Mouse (Mus musculus): Measurements from ENCODE around the gene Mei1.
"Not testable (repeated sequence)": the region's sequence is repeated elsewhere in the genome, so short reads cannot be mapped to it uniquely, and the experiment has no call there.

Mei1 gene

GRCm38 (mm10) chr15:82073490-82073889 lies 3.7 kb downstream of the Mei1 start:
- in situ Hi-C loops (cut with MboI; ENCODE audit: unreplicated experiment in 2 of 2): loop anchor here in 1 of 2 experiments (25.0 kb wide), 1 partner anchor 1989 kb away; the partner anchor contains the start of gene Efcab6

- in situ Hi-C loops (cut with MboI; ENCODE audit: unreplicated experiment in 2 of 2): loop anchor here in 1 of 2 experiments (25.0 kb wide), 1 partner anchor 1657 kb away; the partner anchor contains the start of gene Scube1
Observed at GRCm38 (mm10) chr15:82079883-82080282, 10.1 kb downstream of the Mei1 start.

- in situ Hi-C loops (cut with MboI; ENCODE audit: unreplicated experiment in 2 of 2): loop anchor here in 1 of 2 experiments (25.0 kb wide), 1 partner anchor 1656 kb away; the partner anchor contains the start of gene Scube1
Observed at GRCm38 (mm10) chr15:82081161-82081560, 11.4 kb downstream of the Mei1 start.

DNA sequence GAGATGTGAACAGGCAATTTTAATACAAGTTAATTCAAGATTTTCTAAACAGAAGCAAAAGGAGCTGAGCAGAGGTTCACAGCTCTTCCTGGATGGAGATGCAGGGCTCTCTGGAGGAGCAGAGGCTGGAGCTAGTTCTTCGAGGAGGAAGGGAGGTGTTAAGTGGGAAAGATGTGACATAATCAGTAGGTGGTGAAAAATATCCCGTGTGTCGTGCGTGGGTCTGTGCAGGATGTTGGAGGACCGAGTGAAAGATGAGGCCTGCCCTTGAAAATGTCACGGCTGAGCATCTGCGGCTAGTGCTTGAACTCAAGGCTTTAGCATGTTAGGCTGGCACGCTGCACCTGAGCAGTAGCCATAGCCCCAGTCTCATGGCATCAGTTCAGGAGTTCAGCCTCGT lies 15.8 kb downstream of the Mei1 start:
- in situ Hi-C loops (cut with MboI; ENCODE audit: unreplicated experiment in 2 of 2): loop anchor here in 1 of 2 experiments (25.0 kb wide), 1 partner anchor 1652 kb away; the partner anchor contains the start of gene Scube1

DNA sequence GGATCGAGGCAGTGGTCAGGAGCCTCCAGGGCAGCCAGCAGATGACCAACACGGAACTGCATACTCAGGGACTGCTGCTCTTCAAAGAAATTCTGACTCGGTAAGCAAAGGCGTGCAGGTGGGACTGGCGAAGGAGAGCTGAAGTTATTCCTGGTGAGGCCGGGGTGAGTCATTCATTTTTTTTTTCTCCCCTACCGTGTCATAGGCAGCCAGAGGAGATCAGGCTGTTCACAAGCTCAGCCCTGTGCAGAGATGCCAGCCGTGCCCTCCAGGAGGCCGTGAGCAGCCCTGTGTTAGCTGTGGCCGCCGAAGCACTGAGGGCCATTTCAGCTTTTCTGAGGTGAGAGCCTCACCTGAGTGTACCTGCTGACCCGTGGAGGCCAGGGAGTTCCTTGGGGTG lies 16.3 kb downstream of the Mei1 start:
- in situ Hi-C loops (cut with MboI; ENCODE audit: unreplicated experiment in 2 of 2): loop anchor here in 1 of 2 experiments (25.0 kb wide), 1 partner anchor 1651 kb away; the partner anchor contains the start of gene Scube1

- in situ Hi-C loops (cut with MboI; ENCODE audit: unreplicated experiment in 2 of 2): loop anchor here in 1 of 2 experiments (25.0 kb wide), 1 partner anchor 1650 kb away; the partner anchor contains the start of gene Scube1
Observed at GRCm38 (mm10) chr15:82087266-82087665, 17.5 kb downstream of the Mei1 start.

- in situ Hi-C loops (cut with MboI; ENCODE audit: unreplicated experiment in 2 of 2): loop anchor here in 1 of 2 experiments (25.0 kb wide), 1 partner anchor 1646 kb away; the partner anchor contains the start of gene Scube1
Observed at GRCm38 (mm10) chr15:82091061-82091460, 21.3 kb downstream of the Mei1 start.

DNA sequence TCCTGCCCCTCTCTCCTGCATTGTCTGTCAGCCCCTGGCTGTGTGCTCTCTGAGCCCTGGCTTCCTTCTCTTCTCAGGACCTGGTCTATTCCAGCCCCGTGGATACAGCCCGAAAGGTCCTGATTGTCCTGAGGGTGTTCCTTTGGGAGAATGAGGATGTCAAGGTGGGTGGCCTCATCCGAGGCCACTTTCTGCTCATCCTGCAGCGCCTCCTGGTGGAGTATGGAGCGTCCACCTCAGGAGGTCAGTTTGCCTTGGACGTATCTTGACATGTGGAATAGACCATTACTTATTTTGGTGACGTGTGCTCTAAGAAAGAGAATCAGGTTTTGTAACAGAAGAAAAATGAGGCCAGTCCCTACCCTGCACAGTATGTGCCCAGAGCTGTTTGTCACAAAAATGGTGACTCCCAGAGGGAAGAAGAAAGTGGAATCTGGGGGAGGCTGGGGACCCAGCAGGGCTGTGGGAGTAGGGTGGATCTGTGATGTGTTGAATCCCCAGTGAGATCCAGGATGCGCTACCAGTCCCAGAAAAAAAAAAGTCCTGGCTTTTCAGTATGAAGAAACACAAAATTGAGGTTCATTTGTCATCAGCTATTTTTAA lies 37.3 kb downstream of the Mei1 start:
- in situ Hi-C loops (cut with MboI; ENCODE audit: unreplicated experiment in 2 of 2): loop anchor here (5.0 to 10.0 kb wide), 2 partner anchors 155 to 652 kb away; no protein-coding TSS in a partner anchor

GRCm38 (mm10) chr15:82120544-82120943 lies 50.7 kb downstream of the Mei1 start:
- in situ Hi-C loops (cut with MboI; ENCODE audit: unreplicated experiment in 2 of 2): no loop called here

GRCm38 (mm10) chr15:82126690-82127089 lies 56.9 kb downstream of the Mei1 start:
- in situ Hi-C loops (cut with MboI; ENCODE audit: unreplicated experiment in 2 of 2): not testable (repeated sequence)

- in situ Hi-C loops (cut with MboI; ENCODE audit: unreplicated experiment in 2 of 2): no loop called here
Observed at GRCm38 (mm10) chr15:82127426-82128374, 57.9 kb downstream of the Mei1 start, which contains the start of gene Ccdc134. Gene Ccdc134 (plus strand): TSS chr15:82127922.

- in situ Hi-C loops (cut with MboI; ENCODE audit: unreplicated experiment in 2 of 2): no loop called here
Observed at GRCm38 (mm10) chr15:82128398-82128797, 58.6 kb downstream of the Mei1 start.

DNA sequence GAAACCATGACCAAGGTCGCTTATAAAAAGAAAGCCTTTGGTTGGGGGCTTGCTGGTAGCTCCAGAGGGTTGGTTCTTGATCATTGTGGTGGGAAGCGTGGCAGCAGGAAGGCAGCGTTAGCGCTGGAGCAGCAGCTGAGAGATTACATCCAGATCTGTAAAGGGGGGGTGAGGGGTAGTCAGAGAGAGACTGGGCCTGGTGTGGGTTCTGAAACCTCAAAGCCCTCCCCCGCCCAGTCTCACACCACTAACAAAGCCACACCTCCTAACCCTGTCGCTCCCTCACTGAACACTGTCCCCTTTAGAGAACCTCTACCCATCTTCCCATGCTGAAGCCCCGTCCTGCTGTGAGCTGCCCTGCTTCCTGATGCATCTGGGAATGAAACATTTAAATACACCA lies 60.8 kb downstream of the Mei1 start:
- in situ Hi-C loops (cut with MboI; ENCODE audit: unreplicated experiment in 2 of 2): loop anchor here in 1 of 2 experiments (5.0 kb wide), 1 partner anchor 42 kb away; no protein-coding TSS in a partner anchor

GRCm38 (mm10) chr15:82135372-82135771 lies 65.6 kb downstream of the Mei1 start:
- in situ Hi-C loops (cut with MboI; ENCODE audit: unreplicated experiment in 2 of 2): loop anchor here in 1 of 2 experiments (5.0 kb wide), 1 partner anchor 97 kb away; no protein-coding TSS in a partner anchor

DNA sequence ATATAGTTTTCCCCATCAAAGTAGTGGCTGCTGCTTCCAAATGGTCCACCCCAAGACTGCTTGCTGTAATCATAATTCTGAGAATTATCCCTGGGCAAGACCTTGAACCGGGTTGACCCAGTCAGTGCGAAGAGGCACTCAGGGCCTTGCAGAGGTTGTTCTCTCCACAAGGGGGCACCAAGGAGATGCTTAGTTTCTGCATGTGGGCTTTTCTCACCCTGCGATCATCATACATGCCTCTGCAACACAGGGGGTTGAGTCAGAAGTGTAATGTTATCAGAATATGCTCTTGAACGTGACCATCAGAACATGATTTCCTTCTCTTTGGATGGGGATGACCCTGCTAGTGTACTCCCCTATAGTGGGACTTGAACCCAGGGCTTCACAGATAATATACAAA lies 68.8 kb downstream of the Mei1 start:
- in situ Hi-C loops (cut with MboI; ENCODE audit: unreplicated experiment in 2 of 2): loop anchor here in 1 of 2 experiments (5.0 kb wide), 1 partner anchor 94 kb away; no protein-coding TSS in a partner anchor

DNA sequence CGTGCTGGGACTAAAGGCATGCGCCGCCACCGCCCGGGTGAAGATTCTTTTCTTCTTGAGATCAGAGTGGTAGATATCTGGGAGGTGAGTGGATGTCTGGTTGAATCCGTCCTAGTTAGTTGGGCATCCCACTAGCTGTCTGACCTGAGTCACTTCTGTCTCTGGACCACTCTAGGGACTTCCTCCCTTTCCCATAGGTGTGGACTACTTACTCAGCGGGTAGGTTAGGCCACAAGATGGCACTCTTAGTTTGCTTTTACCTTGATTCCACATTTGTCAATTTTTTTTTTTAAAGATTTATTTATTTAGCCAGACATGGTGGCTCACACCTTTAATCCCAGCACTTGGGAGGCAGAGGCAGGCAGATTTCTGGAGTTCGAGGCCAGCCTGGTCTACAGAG lies 69.4 kb downstream of the Mei1 start:
- in situ Hi-C loops (cut with MboI; ENCODE audit: unreplicated experiment in 2 of 2): loop anchor here in 1 of 2 experiments (5.0 kb wide), 1 partner anchor 93 kb away; no protein-coding TSS in a partner anchor

- in situ Hi-C loops (cut with MboI; ENCODE audit: unreplicated experiment in 2 of 2): loop anchor here in 1 of 2 experiments (5.0 kb wide), 1 partner anchor 87 kb away; no protein-coding TSS in a partner anchor
Observed at GRCm38 (mm10) chr15:82140355-82140754, 70.6 kb downstream of the Mei1 start.

DNA sequence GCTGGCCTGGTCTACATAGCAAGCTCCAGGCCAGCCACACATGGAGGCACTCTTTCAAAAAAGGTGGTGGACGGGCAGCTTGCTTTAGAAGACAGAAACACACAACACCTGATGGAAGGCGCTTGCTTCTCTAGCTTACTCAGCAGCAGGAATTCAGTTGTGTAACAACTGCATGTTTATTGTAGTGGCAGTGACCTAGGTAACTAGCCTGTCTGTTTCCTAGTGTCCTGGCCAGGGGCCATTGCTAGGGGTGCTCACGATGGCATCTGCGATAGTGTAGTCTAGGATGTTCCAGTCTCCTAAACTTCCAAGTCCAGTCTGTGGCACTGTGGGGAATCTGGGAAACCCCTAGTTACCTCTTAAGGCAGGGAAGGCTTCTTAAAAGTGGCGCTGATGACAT lies 74.4 kb downstream of the Mei1 start:
- in situ Hi-C loops (cut with MboI; ENCODE audit: unreplicated experiment in 2 of 2): loop anchor here in 1 of 2 experiments (5.0 kb wide), 1 partner anchor 83 kb away; no protein-coding TSS in a partner anchor

DNA sequence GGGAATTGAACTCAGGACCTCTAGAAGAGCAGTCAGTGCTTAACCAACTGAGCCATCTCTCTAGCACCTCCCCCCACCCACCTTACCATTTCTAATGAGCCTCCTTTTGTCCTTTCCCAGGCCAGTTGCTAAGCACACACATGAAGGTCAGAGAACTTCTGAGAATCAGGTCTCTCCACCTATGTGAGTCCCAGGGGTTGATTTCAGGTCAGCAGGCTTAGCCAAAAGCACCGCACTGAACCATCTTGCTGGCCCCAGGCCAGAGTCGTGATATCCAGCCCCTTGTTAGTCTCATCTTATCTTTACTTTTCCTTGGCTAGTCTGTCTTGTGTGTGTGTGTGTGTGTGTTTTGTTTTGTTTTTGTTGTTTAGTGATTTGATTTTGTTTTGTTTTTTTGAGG lies 75.6 kb downstream of the Mei1 start:
- in situ Hi-C loops (cut with MboI; ENCODE audit: unreplicated experiment in 2 of 2): no loop called here

Measured in v-Abl transformed pro-B cells (cell line).